In genomic region chr17:47140969-47141842, GRCm38 (mm10) we compare ENCODE assay signal across 8 mouse cellular contexts.
DNase-seq lines count a peak whose midpoint lies in the region; ATAC-seq and TF ChIP-seq lines count a peak whose summit lies in the region.

No protein-coding gene starts in this region.

- ATAC-seq in forebrain, embryonic 14.5 days = peak; percentile 49
- ATAC-seq in lung, embryonic 15.5 days (ENCODE audit: borderline replicate concordance, extremely low read depth, low FRiP score, low TSS enrichment) = peak; percentile 68

- H3K4me2 ChIP-seq in forebrain, embryonic 14.5 days (ENCODE audit: low read length) = peak overlapping the region; percentile 70
- H3K4me2 ChIP-seq in lung, embryonic 15.5 days = peak overlapping the region; percentile 83

- no peaks in the 10 kb centered on the region for H3K27me3 ChIP-seq in ES-Bruce4 (ENCODE audit: control insufficient read depth, insufficient read depth, low read length, poor library complexity, severe bottlenecking)
- H3K27me3 ChIP-seq in forebrain, embryonic 14.5 days (replicated peaks; ENCODE audit: control insufficient read depth, insufficient read depth, low read length) = no peaks in the 10 kb centered on the region
- H3K27me3 ChIP-seq in lung, embryonic 15.5 days = no peaks in the 10 kb centered on the region

- TF ChIP-seq EP300 in ES-Bruce4 (IDR thresholded peaks at IDR 0.05; ENCODE audit: insufficient read depth, low read depth, low read length) = 0 out of 2 replicates have a peak, but pooled peaks have one; percentile 30

- no peaks in the 10 kb centered on the region for H3K9me3 ChIP-seq in ES-Bruce4 (replicated peaks; ENCODE audit: control insufficient read depth, insufficient read depth, low read length, poor library complexity, severe bottlenecking)
- H3K9me3 ChIP-seq in forebrain, embryonic 14.5 days (replicated peaks; ENCODE audit: control insufficient read depth, low read length) = no peaks in the 10 kb centered on the region
- no peaks in the 10 kb centered on the region for H3K9me3 ChIP-seq in lung, embryonic 15.5 days

- intact Hi-C loops in heart, postnatal 14 days (cut with DNase I) = loop anchor here (2.0 to 5.0 kb wide), 2 partner anchors 38 to 191 kb away; no protein-coding TSS in a partner anchor

- TF ChIP-seq CTCF in ES-Bruce4 (IDR thresholded peaks at IDR 0.05; ENCODE audit: low read depth, low read length) = no peak
- no peak for TF ChIP-seq CTCF in bone marrow, adult 2 months (IDR thresholded peaks at IDR 0.05; ENCODE audit: control insufficient read depth, insufficient read depth, low read length)
- TF ChIP-seq CTCF in layer of hippocampus, adult 2 months (conservative IDR thresholded peaks at IDR 0.05) = no peak

- no peak overlapping the region for H3K27ac ChIP-seq in ES-Bruce4 (ENCODE audit: insufficient read depth, low read length)
- H3K27ac ChIP-seq in bone marrow, adult 2 months (ENCODE audit: control insufficient read depth, insufficient read depth, low read depth, low read length, poor library complexity) = no peak overlapping the region
- peak overlapping the region; percentile 97 for H3K27ac ChIP-seq in forebrain, embryonic 14.5 days (ENCODE audit: low read depth, low read length)
- H3K27ac ChIP-seq in layer of hippocampus, adult 2 months = peak overlapping the region; percentile 98
- peak overlapping the region; percentile 98 for H3K27ac ChIP-seq in lung, embryonic 15.5 days

- DNase-seq in forebrain, embryonic 14.5 days (ENCODE audit: low spot score) = peak; percentile 86
- DNase-seq in heart, postnatal 14 days = peak; percentile 53 to 65
- peak; percentile 65 to 79 for DNase-seq in layer of hippocampus, adult 2 months (ENCODE audit: low spot score in 2 of 2)
- peak; percentile 66 for DNase-seq in ovary, adult 18-20 months (ENCODE audit: low spot score)
- DNase-seq in urinary bladder, postnatal 14 days (ENCODE audit: low spot score) = peak; percentile 63

- under 1% methylated on average over 35 of the region's 35 CpGs for WGBS in bone marrow, adult 2 months
- WGBS in forebrain, embryonic 14.5 days = 1% methylated on average over 32 of the region's 35 CpGs
- WGBS in lung, embryonic 15.5 days = under 1% methylated on average over 35 of the region's 35 CpGs

- TF ChIP-seq POLR2A in ES-Bruce4 (IDR thresholded peaks at IDR 0.05; ENCODE audit: insufficient read depth, low read length) = no peak
- peak; percentile 56; the same call in 1 of the 2 replicates for TF ChIP-seq POLR2A in bone marrow, adult 2 months (IDR thresholded peaks at IDR 0.05; ENCODE audit: borderline replicate concordance, control insufficient read depth, low read depth, low read length)

- H3K36me3 ChIP-seq in ES-Bruce4 (ENCODE audit: control insufficient read depth, insufficient read depth, low read length, poor library complexity, severe bottlenecking) = no peaks in the 10 kb centered on the region
- H3K36me3 ChIP-seq in forebrain, embryonic 14.5 days (ENCODE audit: control insufficient read depth, insufficient read depth, low read length) = no peaks in the 10 kb centered on the region
- no peaks in the 10 kb centered on the region for H3K36me3 ChIP-seq in lung, embryonic 15.5 days

- H3K9ac ChIP-seq in ES-Bruce4 (ENCODE audit: low read depth, poor library complexity, severe bottlenecking) = peak overlapping the region; percentile 72
- H3K9ac ChIP-seq in forebrain, embryonic 14.5 days (ENCODE audit: low read length) = peak overlapping the region; percentile 84
- H3K9ac ChIP-seq in lung, embryonic 15.5 days = peak overlapping the region; percentile 69

- H3K4me1 ChIP-seq in ES-Bruce4 (ENCODE audit: control insufficient read depth, insufficient read depth, low read length) = peaks cover 2% of the 10 kb centered on the region
- H3K4me1 ChIP-seq in bone marrow, adult 2 months (ENCODE audit: control insufficient read depth, insufficient read depth, low read length) = peaks cover 1% of the 10 kb centered on the region
- H3K4me1 ChIP-seq in forebrain, embryonic 14.5 days (ENCODE audit: control insufficient read depth, insufficient read depth, low read length) = peaks cover 33% of the 10 kb centered on the region
- H3K4me1 ChIP-seq in lung, embryonic 15.5 days = peaks cover 48% of the 10 kb centered on the region

- H3K4me3 ChIP-seq in ES-Bruce4 (ENCODE audit: low read depth, low read length) = peak overlapping the region; percentile 78
- H3K4me3 ChIP-seq in bone marrow, adult 2 months (replicated peaks; ENCODE audit: control insufficient read depth, low read depth, low read length) = peak overlapping the region; percentile 68
- peak overlapping the region; percentile 45 for H3K4me3 ChIP-seq in forebrain, embryonic 14.5 days (ENCODE audit: low read depth, low read length)
- H3K4me3 ChIP-seq in layer of hippocampus, adult 2 months = peak overlapping the region; percentile 83
- H3K4me3 ChIP-seq in lung, embryonic 15.5 days = peak overlapping the region; percentile 74

Comparison
In these comparisons a context has a peak if more than half of its experiments do, and no peak if none do; other contexts are left out.
1. H3K27ac ChIP-seq: peak in forebrain, embryonic 14.5 days (single experiment), layer of hippocampus, adult 2 months (single experiment) and lung, embryonic 15.5 days (single experiment); none in ES-Bruce4 (single experiment) and bone marrow, adult 2 months (single experiment).
2. Peak in every context shown above with its lines, with median percentiles within 50 percentile points of each other: H3K4me3 ChIP-seq, H3K9ac ChIP-seq and DNase-seq.